Mouse (Mus musculus) right cerebral cortex, postnatal 25 days (tissue): ENCODE data around the gene Plau.

ENCODE experiments used
- DNase-seq: peaks from one replicate; pipeline ENCODE4 v3.0.0; 2022

Gene Plau

GRCm38 (mm10) chr14:20809349-20809748 lies 27.1 kb upstream of the Plau start:
- DNase-seq: no peak

GRCm38 (mm10) chr14:20809820-20810219 lies 26.6 kb upstream of the Plau start:
- no peak for DNase-seq

DNA sequence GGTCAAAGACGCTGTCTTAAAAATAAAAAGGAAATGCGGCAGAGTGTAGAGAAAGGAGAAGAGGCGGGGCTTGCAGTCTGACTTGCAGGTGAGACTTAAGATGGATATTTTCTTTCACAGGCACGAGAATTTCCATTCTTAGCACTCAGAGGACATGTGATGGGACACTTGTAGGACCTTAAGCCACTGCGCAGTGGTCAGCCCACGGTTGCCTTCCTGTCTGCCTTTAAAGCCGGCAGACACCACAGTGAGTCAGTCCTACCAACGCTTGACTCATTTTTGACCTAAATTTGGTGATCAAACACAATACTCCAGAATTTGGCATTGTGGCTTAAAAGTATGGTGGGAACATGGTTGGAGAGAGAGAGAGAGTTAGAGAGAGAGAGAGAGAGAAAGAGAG lies 25.2 kb upstream of the Plau start:
- DNase-seq: no peak

DNA sequence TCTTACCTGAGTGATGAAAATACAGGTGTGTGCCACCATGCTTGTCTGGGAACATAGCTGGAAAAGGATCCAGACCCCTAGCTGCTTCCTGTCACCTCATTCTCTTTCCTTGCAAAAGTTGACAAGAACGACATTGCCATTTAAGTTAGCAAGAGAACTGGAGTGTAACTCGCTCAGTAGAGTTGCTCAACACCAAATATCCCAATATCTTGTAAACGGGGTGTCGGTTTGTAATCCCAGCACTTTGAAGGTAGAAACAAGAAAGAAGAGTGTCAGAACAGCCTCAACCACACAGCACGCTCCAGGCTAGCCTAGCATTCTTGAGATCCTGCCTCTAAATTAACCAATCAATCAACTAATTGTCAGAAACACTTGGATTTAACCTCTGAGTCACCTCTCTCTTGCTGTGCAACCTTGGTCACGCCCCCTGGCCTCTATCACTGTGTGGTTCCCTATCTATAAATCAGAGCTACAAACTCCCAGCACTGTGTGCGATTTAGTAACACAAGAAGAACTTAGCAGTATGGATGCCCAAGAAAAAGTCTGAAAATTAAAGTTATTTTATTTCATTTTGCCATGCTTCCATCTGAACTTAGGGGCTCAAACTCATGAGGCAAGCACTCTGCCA lies 24.6 kb upstream of the Plau start:
- no peak for DNase-seq

- DNase-seq: no peak
Observed at GRCm38 (mm10) chr14:20815448-20815847, 21.0 kb upstream of the Plau start.

DNA sequence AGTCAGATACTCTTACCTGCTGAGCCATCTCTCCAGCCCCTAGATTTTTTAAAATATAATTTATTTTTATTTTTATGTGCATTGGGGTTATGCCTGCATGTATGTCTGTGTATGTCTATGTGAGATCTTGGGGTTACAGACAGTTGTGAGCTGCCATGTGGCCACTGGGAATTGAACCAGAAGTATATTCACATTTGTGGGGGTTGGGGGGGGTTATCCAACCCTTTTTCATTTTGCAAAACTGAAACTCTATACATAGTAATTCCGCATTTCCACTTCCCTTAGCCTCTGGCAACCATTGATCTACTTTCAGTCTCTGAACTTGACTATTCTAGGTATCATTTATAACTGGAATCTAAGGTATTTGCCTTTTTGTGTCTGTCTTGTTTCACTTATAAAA lies 11.9 kb upstream of the Plau start:
- DNase-seq: no peak

- DNase-seq: no peak
Observed at GRCm38 (mm10) chr14:20825516-20825915, 10.9 kb upstream of the Plau start.

- no peak for DNase-seq
Observed at GRCm38 (mm10) chr14:20827061-20827460, 9.4 kb upstream of the Plau start.

- no peak for DNase-seq
Observed at GRCm38 (mm10) chr14:20827491-20827890, 9.0 kb upstream of the Plau start.

- no peak for DNase-seq
Observed at GRCm38 (mm10) chr14:20828524-20828923, 7.9 kb upstream of the Plau start.

DNA sequence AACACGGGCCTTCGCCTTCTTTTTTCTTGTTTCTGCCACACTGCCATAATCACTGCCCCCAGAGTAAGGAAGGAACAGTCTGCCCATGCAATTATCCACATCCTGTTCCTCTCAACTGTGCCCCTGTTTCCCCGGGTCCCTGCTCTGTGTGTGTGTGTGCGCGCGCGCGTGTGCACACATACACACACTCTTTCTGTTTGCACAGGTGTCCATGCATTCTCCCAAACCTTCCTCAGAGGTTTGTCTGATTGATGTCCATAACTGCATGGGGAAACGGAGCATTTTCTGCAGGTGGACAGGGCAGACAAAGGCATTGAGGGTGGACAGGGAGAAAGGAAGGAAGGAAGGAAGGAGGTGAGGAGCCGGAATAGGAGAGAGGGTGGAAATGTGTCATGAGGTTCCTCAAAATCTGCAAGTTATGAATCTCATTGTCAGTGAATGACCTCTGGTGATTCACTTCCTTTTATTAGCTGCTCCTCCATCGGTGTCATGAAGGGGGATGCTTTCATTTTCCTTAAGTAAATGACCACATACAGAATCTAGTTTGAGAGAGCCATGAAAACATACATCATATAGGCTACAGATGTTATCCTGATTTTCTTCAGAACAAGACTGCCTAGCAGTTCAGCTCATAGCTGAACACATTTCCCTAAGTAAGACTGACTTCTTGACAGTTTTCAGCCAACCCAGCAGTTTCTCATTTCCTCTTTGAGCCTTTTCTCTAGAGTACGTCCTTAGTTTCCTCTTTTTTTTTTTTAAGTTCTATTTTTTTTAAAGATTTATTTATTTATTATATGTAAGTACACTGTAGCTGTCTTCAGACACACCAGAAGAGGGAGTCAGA lies 6.7 kb upstream of the Plau start:
- no peak for DNase-seq

GRCm38 (mm10) chr14:20831141-20831910 lies 5.1 kb upstream of the Plau start:
- no peak for DNase-seq

DNA sequence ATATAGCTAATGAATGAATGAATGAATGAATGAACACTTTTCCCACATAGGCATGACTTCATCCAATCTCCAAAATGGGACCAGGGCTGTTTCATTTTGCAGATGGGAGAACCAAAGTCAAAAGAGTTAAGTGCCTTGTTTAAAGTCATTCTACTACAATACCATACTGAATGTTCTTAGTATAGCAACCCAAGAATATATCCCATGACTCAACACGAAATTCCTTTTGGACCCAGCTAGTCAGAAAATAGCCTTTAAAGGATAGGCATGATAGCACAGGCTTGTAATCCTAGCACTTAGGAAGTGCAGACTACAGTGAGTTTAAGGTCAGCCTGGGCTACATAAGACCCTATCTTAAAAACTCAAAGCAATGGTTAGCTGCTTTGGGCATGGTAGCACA lies 4.5 kb upstream of the Plau start:
- DNase-seq: no peak

GRCm38 (mm10) chr14:20833525-20833924 lies 2.9 kb upstream of the Plau start:
- no peak for DNase-seq

DNA sequence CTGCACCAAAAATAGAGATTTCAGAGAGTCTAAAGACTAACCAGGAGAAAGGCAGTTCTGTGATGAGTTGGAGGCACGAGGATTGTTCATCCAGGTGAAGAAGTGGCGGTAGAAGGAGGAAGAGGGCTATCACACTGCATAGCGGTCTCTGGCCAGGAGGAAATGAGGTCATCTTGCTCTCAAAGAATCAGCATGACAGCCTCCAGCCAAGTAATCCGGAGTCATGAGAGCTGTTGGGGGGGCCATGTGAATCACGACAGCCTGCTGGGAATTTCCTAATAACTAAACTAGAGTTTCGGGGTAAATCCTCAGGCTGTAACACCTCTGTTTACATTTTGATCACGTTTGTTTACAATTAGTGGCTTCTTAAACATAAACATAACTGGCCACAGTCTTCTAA lies 2.3 kb upstream of the Plau start:
- no peak for DNase-seq

DNA sequence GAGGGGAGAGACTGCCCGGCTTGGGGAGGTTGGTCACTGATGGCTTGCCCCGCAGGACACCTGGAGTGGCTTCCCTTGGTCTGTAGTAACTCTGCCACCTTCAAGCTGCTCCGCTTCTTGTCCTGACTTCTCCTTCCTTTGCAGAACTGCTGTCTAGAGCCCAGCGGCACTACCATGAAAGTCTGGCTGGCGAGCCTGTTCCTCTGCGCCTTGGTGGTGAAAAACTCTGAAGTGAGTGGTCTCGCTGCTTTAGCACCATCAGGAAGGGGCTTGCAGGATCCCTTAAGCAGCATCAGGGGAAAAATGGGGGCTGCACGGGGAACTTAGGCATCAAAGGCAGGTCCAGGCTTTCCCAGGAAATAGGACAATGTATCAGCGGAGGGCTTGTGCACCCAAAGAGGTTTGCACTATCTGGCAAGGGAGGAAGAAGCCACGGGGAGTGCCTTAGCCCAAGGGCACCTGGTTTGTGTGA lies 481 bp downstream of the Plau start:
- no peak for DNase-seq

DNA sequence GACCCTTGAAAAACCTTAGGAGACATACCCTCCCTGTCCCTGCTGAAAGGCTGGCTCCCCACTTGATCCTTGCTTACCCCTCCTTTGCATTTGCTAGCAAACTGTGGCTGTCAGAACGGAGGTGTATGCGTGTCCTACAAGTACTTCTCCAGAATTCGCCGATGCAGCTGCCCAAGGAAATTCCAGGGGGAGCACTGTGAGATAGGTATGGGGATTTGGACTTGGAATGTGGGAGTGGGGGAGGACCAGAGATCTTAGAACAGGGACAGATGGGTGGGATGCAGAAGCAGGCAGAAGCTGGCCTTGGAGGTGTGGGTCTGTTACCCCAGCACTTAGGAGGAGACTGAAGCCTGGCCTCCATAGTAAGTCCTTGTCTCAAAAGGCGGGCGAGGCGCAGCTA lies 1.2 kb downstream of the Plau start:
- DNase-seq: no peak

- no peak for DNase-seq
Observed at GRCm38 (mm10) chr14:20841526-20841925, 5.1 kb downstream of the Plau start.

GRCm38 (mm10) chr14:20842629-20843028 lies 6.2 kb downstream of the Plau start:
- no peak for DNase-seq

DNA sequence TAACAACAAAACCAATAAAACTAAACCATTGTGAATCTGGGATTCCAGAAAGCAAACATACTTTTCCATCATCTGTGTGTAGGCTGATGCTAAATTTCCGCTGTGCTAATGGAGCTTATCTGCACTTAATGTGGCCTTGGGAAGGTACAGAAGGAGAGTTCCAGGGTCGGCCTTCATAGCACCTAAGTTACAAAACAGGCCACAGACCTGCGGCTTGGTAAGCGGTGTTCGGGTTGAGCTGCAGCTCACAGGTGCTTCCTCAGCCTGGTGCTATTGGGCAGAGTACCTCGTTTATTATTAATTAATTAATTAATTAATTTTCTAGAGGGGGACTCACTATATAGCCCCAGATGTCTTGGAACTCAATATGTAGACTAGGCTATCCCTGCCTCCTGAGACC lies 7.7 kb downstream of the Plau start:
- DNase-seq: no peak

GRCm38 (mm10) chr14:20844671-20845576 lies 8.5 kb downstream of the Plau start:
- no peak for DNase-seq

DNA sequence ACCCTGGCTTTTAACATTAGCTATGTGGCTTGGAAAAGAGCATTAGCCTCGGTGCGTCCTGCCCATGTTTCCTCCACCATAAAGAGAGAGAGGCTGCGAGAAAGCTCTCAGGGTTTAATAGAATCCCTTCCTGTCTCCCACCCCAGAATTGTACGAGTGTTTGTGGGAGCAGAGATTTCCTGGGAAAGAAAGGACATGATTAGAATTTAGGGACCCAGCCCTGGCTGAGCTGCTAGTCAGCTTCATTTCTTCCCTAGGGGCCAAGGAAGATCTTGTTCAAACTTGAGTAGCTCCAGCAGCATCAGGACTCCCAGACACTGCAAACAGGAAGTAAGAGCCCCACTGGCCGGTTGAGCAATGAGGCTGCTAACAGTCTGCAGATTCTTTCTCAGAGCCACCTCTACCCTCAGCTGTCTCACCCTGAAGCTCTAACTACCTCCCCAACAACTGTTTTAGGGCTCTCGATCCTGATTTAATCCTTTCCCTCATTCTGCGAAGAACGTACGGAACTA lies 9.2 kb downstream of the Plau start:
- no peak for DNase-seq
